Mouse (Mus musculus) heart, postnatal 0 days (tissue): ENCODE measurements around the gene Zfp282. TPM values are rescaled to one million over a fixed set of nuclear protein-coding genes. Genes with fewer than 3 reads are reported as not detected.

ENCODE experiments used
- ATAC-seq: fragments of 200-750 bp; cut with Nextera tagmentation; 2 replicates; pipeline ENCODE4 v1.8.0; 2017; ENCODE audit warnings: low read depth, moderate number of reproducible peaks, moderate library complexity; ENCODE audit not compliant: insufficient read depth
- DNase-seq: peaks from one replicate; pipeline ENCODE4 v3.0.0-alpha.2; 2016; ENCODE audit warnings: low spot score
- H3K27ac ChIP-seq: fragments of 300-500 bp; sonication (generic); 2 replicates; pipeline ENCODE4 v1.5.1; 2014; ENCODE audit warnings: low read depth, mild to moderate bottlenecking
- H3K27me3 ChIP-seq: fragments of 300-500 bp; sonication (generic); 2 replicates; pipeline ENCODE4 v1.6.1; 2014; ENCODE audit warnings: low read length, mixed read lengths; ENCODE audit not compliant: control insufficient read depth, insufficient read depth
- H3K36me3 ChIP-seq: fragments of 300-500 bp; sonication (generic); replicated peaks from 2 replicates; pipeline ENCODE4 v1.6.1; 2014; ENCODE audit warnings: low read length, mixed read lengths; ENCODE audit not compliant: control insufficient read depth, insufficient read depth
- H3K4me1 ChIP-seq: fragments of 300-500 bp; sonication (generic); 2 replicates; pipeline ENCODE4 v1.6.1; 2014; ENCODE audit warnings: antibody characterized with exemption; ENCODE audit not compliant: control insufficient read depth, insufficient read depth
- H3K4me2 ChIP-seq: fragments of 300-500 bp; sonication (generic); 2 replicates; pipeline ENCODE4 v1.6.1; 2014; ENCODE audit warnings: low read depth, mild to moderate bottlenecking, low read length, moderate library complexity
- H3K4me3 ChIP-seq: fragments of 300-500 bp; sonication (generic); 2 replicates; pipeline ENCODE4 v1.5.1; 2014; ENCODE audit warnings: low read depth, low read length
- H3K9ac ChIP-seq: fragments of 300-500 bp; sonication (generic); replicated peaks from 2 replicates; pipeline ENCODE4 v1.6.1; 2014; ENCODE audit warnings: low read depth, low read length, mixed read lengths
- H3K9me3 ChIP-seq: fragments of 300-500 bp; sonication (generic); replicated peaks from 2 replicates; pipeline ENCODE4 v1.6.1; 2016; ENCODE audit warnings: low read length; ENCODE audit not compliant: control insufficient read depth
- CTCF ChIP-seq: IDR thresholded peaks from 2 replicates; pipeline ENCODE4 v1.5.1; 2016; ENCODE audit warnings: antibody characterized with exemption, control low read depth, low read depth
- EP300 ChIP-seq: IDR thresholded peaks from 2 replicates; pipeline ENCODE4 v1.6.1; 2016; ENCODE audit warnings: antibody characterized with exemption, low read depth
- WGBS: fragments of 180-500 bp; shearing (Covaris S2); extraction: QIAGEN DNeasy Blood & Tissue Kit; methylation state at CpG from one replicate; pipeline ENCODE4 v1.1.7; 2014; 5-methylcytosine and 5-hydroxymethylcytosine counted together
- polyA plus RNA-seq: library from polyadenylated mRNA; unstranded; fragments of >200 nt; fragmentation: Nextera tagmentation; extraction: Ambion mirVana; gene quantifications from 2 replicates; pipeline ENCODE4 v1.2.1, GENCODE M21; 2015
- total RNA-seq: library from RNA; depleted of rRNA; stranded (reverse); fragments of >200 nt; gene quantifications from 2 replicates; pipeline ENCODE4 v1.2.3, GENCODE M21; 2014; ENCODE audit warnings: low replicate concordance

The Zfp282 gene
- total and polyA plus RNA-seq, 2 experiments from 2014 or later = 4.8 to 10.3 TPM

GRCm38 (mm10) chr6:47835482-47835983, 41.5 kb upstream of the Zfp282 start, which contains the start of gene Zfp398:
TSS of gene Zfp398 (plus strand) at chr6:47835661.
- ATAC-seq (peak; percentile 96), DNase-seq (peak; percentile 90)
- Histone ChIP-seq H3K9ac (peak within 1 kb of the TSS; percentile 96), H3K27me3 (no peaks in the 10 kb centered on the region), H3K4me2 (peak within 1 kb of the TSS; percentile 85), H3K9me3 (no peaks in the 10 kb centered on the region), H3K36me3 (0 out of 2 replicates have a peak, but pooled peaks cover 5% of the 10 kb centered on the region), H3K4me1 (peaks cover 14% of the 10 kb centered on the region), H3K27ac (peak within 1 kb of the TSS; percentile 97), H3K4me3 (peak within 1 kb of the TSS; percentile 90)
- WGBS = under 1% methylated on average over 51 of the region's 52 CpGs
- peak; percentile 44; the same call in 1 of the 2 replicates for TF ChIP-seq EP300
- peak; percentile 97 for TF ChIP-seq CTCF

DNA sequence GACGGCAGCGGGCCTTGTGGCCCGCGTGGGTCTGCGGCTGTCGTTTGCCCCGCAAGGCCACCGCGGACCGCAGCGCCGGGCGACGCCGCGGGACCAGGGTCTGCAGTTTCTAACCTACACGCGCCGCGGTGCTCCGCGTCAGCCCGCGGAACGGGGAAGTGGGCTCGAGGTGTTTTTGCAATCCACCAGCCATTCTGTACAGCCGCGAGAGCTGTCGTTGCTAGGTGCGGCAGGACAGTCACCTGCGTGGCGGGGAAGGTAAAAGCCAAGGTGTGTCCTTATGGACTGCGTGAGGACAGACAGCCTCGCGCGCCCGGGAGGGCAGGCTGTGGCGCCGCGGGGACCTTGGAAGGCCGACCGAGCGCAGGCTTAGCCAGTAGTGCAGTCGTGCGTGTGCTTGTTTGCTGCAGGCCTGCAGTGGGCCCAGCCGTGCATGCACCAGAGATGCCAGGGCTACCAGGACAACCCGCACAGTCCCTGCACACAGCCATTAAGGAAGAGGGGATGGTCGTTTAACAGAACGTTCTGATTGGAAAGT, 41.0 kb upstream of the Zfp282 start:
- ATAC-seq (peak; percentile 72), DNase-seq (no peak)
- Histone ChIP-seq H3K4me1 (peaks cover 14% of the 10 kb centered on the region), H3K9ac (peak overlapping the region; percentile 96), H3K27me3 (no peaks in the 10 kb centered on the region), H3K9me3 (no peaks in the 10 kb centered on the region), H3K4me3 (peak overlapping the region; percentile 90), H3K36me3 (0 out of 2 replicates have a peak, but pooled peaks cover 9% of the 10 kb centered on the region), H3K4me2 (peak overlapping the region; percentile 85), H3K27ac (peak overlapping the region; percentile 97)
- WGBS = under 1% methylated on average over 49 of the region's 49 CpGs
- TF ChIP-seq CTCF = no peak
- TF ChIP-seq EP300 = no peak

DNA sequence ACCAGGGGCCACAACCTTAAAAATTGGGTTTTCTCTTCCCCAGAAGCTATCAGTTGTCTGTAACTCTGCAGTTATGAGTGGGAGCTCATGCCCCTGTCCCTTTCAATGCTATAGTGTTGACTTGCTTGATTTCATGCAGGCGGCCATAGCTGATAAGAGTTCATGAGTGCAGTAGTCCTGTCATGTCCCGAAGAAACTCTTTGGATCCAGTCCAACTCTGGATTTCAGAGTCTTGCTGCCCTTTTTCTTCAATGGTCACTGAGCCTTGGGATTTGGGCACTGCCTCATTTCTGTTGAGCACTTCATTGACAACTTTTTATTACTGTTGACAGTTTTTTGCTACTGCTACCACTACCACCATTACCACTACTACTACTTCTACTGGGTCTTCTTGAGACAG, 39.4 kb upstream of the Zfp282 start:
- no peaks in the 10 kb centered on the region for H3K27me3 ChIP-seq
- H3K9me3 ChIP-seq = no peaks in the 10 kb centered on the region
- TF ChIP-seq CTCF (no peak), EP300 (no peak)
- DNase-seq = no peak
- 13% methylated on average over 2 of the region's 2 CpGs for WGBS
- peaks cover 14% of the 10 kb centered on the region for H3K4me1 ChIP-seq
- no peak overlapping the region for H3K4me2 ChIP-seq
- no peak overlapping the region for H3K4me3 ChIP-seq
- no peak for ATAC-seq
- H3K27ac ChIP-seq = no peak overlapping the region
- no peak overlapping the region for H3K9ac ChIP-seq
- H3K36me3 ChIP-seq = peaks cover 16% of the 10 kb centered on the region; the same call in 1 of the 2 replicates

GRCm38 (mm10) chr6:47841077-47841476, 35.9 kb upstream of the Zfp282 start:
- H3K9me3 ChIP-seq = no peaks in the 10 kb centered on the region
- no peak overlapping the region for H3K9ac ChIP-seq
- WGBS = 100% methylated on average over 1 of the region's 1 CpGs

DNA sequence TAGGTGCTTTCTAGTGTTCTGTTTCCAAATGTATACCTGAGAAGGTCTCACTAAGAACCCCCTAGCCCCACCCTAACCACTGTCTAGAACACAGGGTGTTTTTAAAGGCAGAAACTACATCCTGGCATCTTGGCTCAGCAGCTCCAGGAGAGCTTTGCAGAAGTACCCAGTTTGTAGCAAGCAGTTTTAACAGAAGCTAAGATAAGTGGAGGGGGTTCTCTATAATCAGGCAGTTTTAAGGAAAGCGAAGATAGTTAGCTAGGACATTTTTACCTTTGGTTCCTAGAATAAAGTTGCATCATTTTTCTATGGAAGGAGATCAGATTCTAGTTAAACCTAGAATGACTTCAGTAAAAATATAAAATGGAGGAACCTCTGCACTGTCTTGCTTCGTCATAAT, 35.2 kb upstream of the Zfp282 start:
- 93% methylated on average over 2 of the region's 2 CpGs for WGBS
- no peak for TF ChIP-seq CTCF
- TF ChIP-seq EP300 = no peak

More at GRCm38 (mm10) chr6:47841077-47841476, 35.9 kb upstream of the Zfp282 start:
- DNase-seq = no peak
- Histone ChIP-seq H3K27ac (no peak overlapping the region), H3K4me3 (no peak overlapping the region), H3K4me2 (no peak overlapping the region), H3K36me3 (peaks cover 20% of the 10 kb centered on the region; the same call in 1 of the 2 replicates), H3K4me1 (peaks cover 14% of the 10 kb centered on the region), H3K27me3 (no peaks in the 10 kb centered on the region)
- TF ChIP-seq EP300 (no peak), CTCF (no peak)
- no peak for ATAC-seq

More for the DNA sequence above, 35.2 kb upstream of the Zfp282 start:
- Histone ChIP-seq H3K27ac (no peak overlapping the region), H3K27me3 (no peaks in the 10 kb centered on the region), H3K36me3 (peaks cover 20% of the 10 kb centered on the region; the same call in 1 of the 2 replicates), H3K9ac (no peak overlapping the region), H3K4me2 (no peak overlapping the region), H3K9me3 (no peaks in the 10 kb centered on the region), H3K4me1 (peaks cover 10% of the 10 kb centered on the region; the same call in 1 of the 2 replicates), H3K4me3 (no peak overlapping the region)
- no peak for ATAC-seq
- no peak for DNase-seq
